Mouse (Mus musculus): ENCODE measurements at regions not wholly inside any gene's neighbourhood (a gene's known extent, or its start where the extent isn't known, plus 50 kb on each side); places are given as distances from the start of the nearest gene placed in this dataset.

- no peaks in the 10 kb centered on the region for H3K9me3 ChIP-seq (ENCODE audit: control insufficient read depth, low read length)
- ATAC-seq (ENCODE audit: low FRiP score, low TSS enrichment) (peak; percentile 86), DNase-seq (ENCODE audit: low spot score) (peak; percentile 56)
- H3K9ac ChIP-seq (ENCODE audit: low read length), result no peak overlapping the region
- H3K4me1 ChIP-seq (replicated peaks; ENCODE audit: control insufficient read depth, insufficient read depth), result 0 out of 2 replicates have a peak, but pooled peaks cover 2% of the 10 kb centered on the region
- no peak overlapping the region for H3K4me3 ChIP-seq (ENCODE audit: low read depth, low read length)
- 35% methylated on average over 9 of the region's 9 CpGs for WGBS
- no peaks in the 10 kb centered on the region for H3K36me3 ChIP-seq (ENCODE audit: control insufficient read depth, insufficient read depth, low read length)
- H3K27me3 ChIP-seq (ENCODE audit: control insufficient read depth, insufficient read depth, low read length), result no peaks in the 10 kb centered on the region
- H3K4me2 ChIP-seq (replicated peaks; ENCODE audit: low read depth), result no peak overlapping the region
- TF ChIP-seq EP300 (optimal IDR thresholded peaks at IDR 0.05), result no peak
- TF ChIP-seq CTCF (IDR thresholded peaks at IDR 0.05; ENCODE audit: low read depth), result no peak
- peak overlapping the region; percentile 35; the same call in 1 of the 2 replicates for H3K27ac ChIP-seq (replicated peaks)
These were observed 258.8 kb downstream of the Rplp1 start for GRCm38 (mm10) chr9:61655433-61655981.

DNA sequence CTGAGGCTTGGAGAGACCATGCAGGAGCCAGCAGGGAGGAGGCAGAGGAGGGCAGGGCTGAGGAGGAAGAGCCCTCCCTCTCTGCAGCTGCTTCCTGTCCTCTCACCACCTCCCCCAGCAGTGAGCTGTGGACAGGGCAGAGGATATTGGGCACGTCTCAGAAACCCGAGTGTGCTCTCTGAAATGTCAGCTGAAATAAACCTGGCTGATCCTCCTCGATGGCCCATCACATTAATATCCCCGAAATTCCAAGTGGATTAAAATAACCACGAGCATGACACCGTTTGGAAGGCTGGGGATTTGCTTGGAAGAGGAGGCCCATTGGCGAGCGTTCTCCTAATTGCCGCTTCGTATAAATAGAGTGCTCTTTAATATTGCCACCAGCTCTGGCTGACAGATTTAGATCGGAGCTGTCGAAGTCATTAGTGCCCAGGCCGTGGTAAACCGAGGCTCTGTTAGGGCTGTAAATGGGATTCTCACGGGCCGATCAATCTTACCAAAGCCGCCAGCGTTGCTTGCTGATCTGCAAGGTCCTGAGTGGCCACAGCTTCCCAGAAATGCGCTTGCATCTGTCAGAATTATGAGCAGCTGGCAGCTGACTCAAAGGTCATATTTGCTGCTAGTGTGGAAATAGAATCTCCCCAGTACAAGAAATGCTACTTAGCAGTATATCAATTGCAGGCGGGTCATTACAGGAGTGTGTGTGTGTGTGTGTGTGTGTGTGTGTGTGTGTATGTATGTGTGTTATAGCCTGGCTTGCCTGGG, 268.5 kb downstream of the Rplp1 start:
- Histone ChIP-seq H3K9ac (ENCODE audit: low read length) (no peak overlapping the region), H3K4me1 (replicated peaks; ENCODE audit: control insufficient read depth, insufficient read depth) (no peaks in the 10 kb centered on the region), H3K27ac (replicated peaks) (no peak overlapping the region), H3K36me3 (ENCODE audit: control insufficient read depth, insufficient read depth, low read length) (no peaks in the 10 kb centered on the region), H3K27me3 (ENCODE audit: control insufficient read depth, insufficient read depth, low read length) (no peaks in the 10 kb centered on the region), H3K4me2 (replicated peaks; ENCODE audit: low read depth) (0 out of 2 replicates have a peak overlapping the region, but pooled peaks have one; percentile 3), H3K4me3 (ENCODE audit: low read depth, low read length) (no peak overlapping the region), H3K9me3 (ENCODE audit: control insufficient read depth, low read length) (no peaks in the 10 kb centered on the region)
- no peak for TF ChIP-seq EP300 (optimal IDR thresholded peaks at IDR 0.05)
- TF ChIP-seq CTCF (IDR thresholded peaks at IDR 0.05; ENCODE audit: low read depth), result no peak
- peak; percentile 71 for ATAC-seq (ENCODE audit: low FRiP score, low TSS enrichment)
- WGBS, result 36% methylated on average over 20 of the region's 20 CpGs
- DNase-seq (ENCODE audit: low spot score), result peak; percentile 50

DNA sequence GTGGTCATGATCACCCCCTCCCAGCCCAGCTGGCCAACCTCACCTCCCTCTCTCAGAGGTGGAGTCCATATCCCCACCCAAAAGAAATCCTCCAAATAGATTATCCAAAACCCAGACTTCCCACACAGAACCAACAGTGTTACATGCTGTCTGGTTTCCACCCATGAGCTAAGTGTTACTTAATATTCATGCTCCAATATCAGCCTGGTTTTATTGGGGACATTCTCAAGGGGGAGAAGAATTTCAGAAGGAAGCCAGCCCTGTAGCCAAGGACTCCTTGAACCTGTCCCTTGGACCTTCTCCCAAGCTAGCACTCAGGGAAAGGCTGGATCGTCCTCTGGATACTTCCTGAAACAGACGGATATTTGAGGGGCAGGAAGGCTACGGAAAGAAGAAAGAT, 268.6 kb downstream of the Tle3 start:
- no peak overlapping the region for H3K27ac ChIP-seq (replicated peaks)
- H3K4me2 ChIP-seq (replicated peaks; ENCODE audit: low read depth), result no peak overlapping the region
- no peaks in the 10 kb centered on the region for H3K27me3 ChIP-seq (ENCODE audit: control insufficient read depth, insufficient read depth, low read length)
- H3K36me3 ChIP-seq (ENCODE audit: control insufficient read depth, insufficient read depth, low read length), result no peaks in the 10 kb centered on the region
- H3K4me1 ChIP-seq (replicated peaks; ENCODE audit: control insufficient read depth, insufficient read depth), result no peaks in the 10 kb centered on the region
- 86% methylated on average over 3 of the region's 3 CpGs for WGBS
- H3K9me3 ChIP-seq (ENCODE audit: control insufficient read depth, low read length), result no peaks in the 10 kb centered on the region
- TF ChIP-seq EP300 (optimal IDR thresholded peaks at IDR 0.05) (no peak), CTCF (IDR thresholded peaks at IDR 0.05; ENCODE audit: low read depth) (no peak)
- no peak overlapping the region for H3K9ac ChIP-seq (ENCODE audit: low read length)
- no peak for ATAC-seq (ENCODE audit: low FRiP score, low TSS enrichment)
- no peak for DNase-seq (ENCODE audit: low spot score)
- H3K4me3 ChIP-seq (ENCODE audit: low read depth, low read length), result no peak overlapping the region

GRCm38 (mm10) chr9:61638908-61639307, 266.7 kb downstream of the Tle3 start:
- Histone ChIP-seq H3K4me2 (replicated peaks; ENCODE audit: low read depth) (no peak overlapping the region), H3K4me3 (ENCODE audit: low read depth, low read length) (no peak overlapping the region), H3K27me3 (ENCODE audit: control insufficient read depth, insufficient read depth, low read length) (no peaks in the 10 kb centered on the region), H3K36me3 (ENCODE audit: control insufficient read depth, insufficient read depth, low read length) (no peaks in the 10 kb centered on the region), H3K4me1 (replicated peaks; ENCODE audit: control insufficient read depth, insufficient read depth) (no peaks in the 10 kb centered on the region), H3K27ac (replicated peaks) (no peak overlapping the region), H3K9ac (ENCODE audit: low read length) (no peak overlapping the region), H3K9me3 (ENCODE audit: control insufficient read depth, low read length) (no peaks in the 10 kb centered on the region)
- ATAC-seq (ENCODE audit: low FRiP score, low TSS enrichment), result peak; percentile 65
- no peak for TF ChIP-seq EP300 (optimal IDR thresholded peaks at IDR 0.05)
- no peak for TF ChIP-seq CTCF (IDR thresholded peaks at IDR 0.05; ENCODE audit: low read depth)
- peak; percentile 23 for DNase-seq (ENCODE audit: low spot score)
- 68% methylated on average over 11 of the region's 11 CpGs for WGBS

- H3K27me3 ChIP-seq (ENCODE audit: control insufficient read depth, insufficient read depth, low read length), result no peaks in the 10 kb centered on the region
- no peaks in the 10 kb centered on the region for H3K9me3 ChIP-seq (ENCODE audit: control insufficient read depth, low read length)
- no peak overlapping the region for H3K4me2 ChIP-seq (replicated peaks; ENCODE audit: low read depth)
- H3K4me1 ChIP-seq (replicated peaks; ENCODE audit: control insufficient read depth, insufficient read depth), result no peaks in the 10 kb centered on the region
- no peak overlapping the region for H3K9ac ChIP-seq (ENCODE audit: low read length)
- no peak for DNase-seq (ENCODE audit: low spot score)
- ATAC-seq (ENCODE audit: low FRiP score, low TSS enrichment), result no peak
- no peak overlapping the region for H3K27ac ChIP-seq (replicated peaks)
- TF ChIP-seq EP300 (optimal IDR thresholded peaks at IDR 0.05) (no peak), CTCF (IDR thresholded peaks at IDR 0.05; ENCODE audit: low read depth) (no peak)
- 77% methylated on average over 9 of the region's 9 CpGs for WGBS
- H3K36me3 ChIP-seq (ENCODE audit: control insufficient read depth, insufficient read depth, low read length), result no peaks in the 10 kb centered on the region
- H3K4me3 ChIP-seq (ENCODE audit: low read depth, low read length), result no peak overlapping the region
These were observed 261.8 kb downstream of the Tle3 start for GRCm38 (mm10) chr9:61633936-61634335.

GRCm38 (mm10) chr9:61632602-61633001, 260.4 kb downstream of the Tle3 start:
- H3K4me1 ChIP-seq (replicated peaks; ENCODE audit: control insufficient read depth, insufficient read depth), result no peaks in the 10 kb centered on the region
- TF ChIP-seq CTCF (IDR thresholded peaks at IDR 0.05; ENCODE audit: low read depth) (no peak), EP300 (optimal IDR thresholded peaks at IDR 0.05) (no peak)
- no peak overlapping the region for H3K27ac ChIP-seq (replicated peaks)
- no peak overlapping the region for H3K4me3 ChIP-seq (ENCODE audit: low read depth, low read length)
- no peaks in the 10 kb centered on the region for H3K27me3 ChIP-seq (ENCODE audit: control insufficient read depth, insufficient read depth, low read length)
- no peak overlapping the region for H3K9ac ChIP-seq (ENCODE audit: low read length)
- H3K9me3 ChIP-seq (ENCODE audit: control insufficient read depth, low read length), result no peaks in the 10 kb centered on the region
- DNase-seq (ENCODE audit: low spot score) (no peak), ATAC-seq (ENCODE audit: low FRiP score, low TSS enrichment) (no peak)
- 96% methylated on average over 3 of the region's 3 CpGs for WGBS
- no peaks in the 10 kb centered on the region for H3K36me3 ChIP-seq (ENCODE audit: control insufficient read depth, insufficient read depth, low read length)
- no peak overlapping the region for H3K4me2 ChIP-seq (replicated peaks; ENCODE audit: low read depth)

Measured in stomach, postnatal 0 days (tissue).